Mouse (Mus musculus): ENCODE measurements around the gene A4galt.
A peak's percentile ranks its signal among the peaks of the same experiment; 100 is the strongest.

The A4galt gene

DNA sequence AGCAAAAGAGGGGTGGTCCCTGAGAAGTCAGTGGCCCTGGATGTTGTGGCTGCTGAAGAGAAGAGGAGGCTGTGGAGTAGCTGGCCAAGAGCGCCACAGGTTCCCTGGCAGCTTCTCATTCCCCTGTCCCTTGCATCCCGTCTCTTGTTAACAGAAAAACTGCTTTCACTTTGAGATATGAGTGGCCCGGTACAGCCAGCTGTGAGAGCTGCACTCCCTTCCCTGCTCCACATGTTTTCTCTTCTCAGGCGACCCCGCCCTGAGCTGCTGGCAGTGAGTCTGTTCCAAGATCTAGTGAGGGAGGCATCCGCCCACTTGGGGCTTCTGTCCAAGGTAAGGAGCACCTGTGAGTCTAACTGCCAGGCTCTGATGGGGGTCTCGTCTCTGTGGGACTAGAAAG lies 16.9 kb upstream of the A4galt start:
- DNase-seq = peak in 1 of 2 experiments; percentile 39

DNA sequence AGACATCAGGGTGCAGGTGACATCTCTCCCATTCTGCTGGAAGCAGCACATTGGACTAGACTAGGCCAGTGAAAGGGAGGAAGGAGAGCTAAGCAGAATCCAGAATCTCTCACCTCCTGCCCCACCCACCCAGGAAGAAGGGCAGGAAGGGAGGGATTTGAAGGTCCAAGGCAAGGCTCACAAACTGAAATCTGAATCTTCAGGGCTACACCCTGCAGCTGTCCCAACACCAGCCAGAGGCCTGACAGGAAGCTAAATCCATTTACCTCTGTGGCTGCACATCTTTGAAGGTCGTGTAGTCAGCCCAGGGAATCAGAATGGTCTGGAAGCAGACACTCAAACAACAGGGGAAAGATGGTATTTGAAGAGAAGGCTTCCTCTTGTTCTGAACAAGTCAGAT lies 13.7 kb upstream of the A4galt start:
- DNase-seq = no peak

DNA sequence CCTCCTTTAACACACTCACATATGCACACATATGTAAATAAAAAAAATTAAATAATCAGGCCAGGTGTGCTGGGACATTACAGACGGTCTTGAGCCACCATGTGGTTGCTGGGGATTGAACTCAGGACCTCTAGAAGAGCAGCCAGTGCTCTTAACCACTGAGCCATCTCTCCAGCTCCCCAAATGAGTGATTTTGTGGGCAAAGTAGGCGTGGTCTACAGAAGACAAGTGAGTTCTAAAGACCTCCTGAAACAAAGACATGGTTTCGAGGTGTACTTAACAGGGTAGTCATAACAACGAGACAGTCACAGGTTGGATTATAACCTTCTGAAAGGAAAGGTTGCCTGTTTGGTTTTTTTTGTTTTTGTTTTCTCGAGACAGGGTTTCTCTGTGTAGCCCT lies 11.8 kb upstream of the A4galt start:
- no peak for DNase-seq

DNA sequence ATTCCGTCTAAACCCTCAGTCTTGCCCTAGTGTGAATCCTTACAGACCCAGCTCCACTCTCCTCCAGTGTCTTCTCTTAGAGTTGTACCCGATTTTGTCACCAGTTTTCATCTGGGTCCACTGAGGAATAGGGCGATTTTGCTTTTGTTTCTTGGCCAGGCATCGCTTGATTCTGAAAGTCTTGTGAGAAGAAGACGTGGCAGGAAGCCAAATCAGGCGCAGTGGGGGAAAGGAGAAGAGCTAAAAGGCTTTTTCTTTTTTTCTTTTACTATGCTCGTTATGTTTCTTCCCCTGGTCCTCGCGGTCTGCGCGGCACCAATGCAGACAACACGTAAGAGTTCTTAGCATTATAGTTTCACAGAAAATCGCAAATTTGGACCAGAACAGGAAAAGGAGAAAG lies 6.3 kb upstream of the A4galt start:
- no peak for DNase-seq

DNA sequence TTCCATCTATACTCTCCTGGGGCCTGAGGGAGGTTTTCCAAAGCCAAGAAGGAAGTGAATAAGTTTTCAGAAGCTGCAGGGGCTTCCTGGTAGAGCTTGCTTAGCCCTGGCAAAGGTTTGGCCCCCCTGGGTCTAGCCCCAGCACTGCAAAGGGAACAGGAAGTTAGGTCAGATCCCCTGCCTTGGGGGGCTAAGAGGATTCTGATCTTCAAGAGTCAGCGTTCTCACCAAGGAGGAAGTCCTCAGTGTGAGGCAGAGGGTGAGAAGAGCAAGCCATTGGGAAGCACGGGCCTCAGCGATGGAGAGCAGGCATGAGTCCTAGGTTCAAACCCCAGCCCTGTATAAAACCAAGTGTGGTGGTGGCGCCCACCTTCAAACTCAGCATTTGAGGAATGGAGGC lies 4.9 kb upstream of the A4galt start:
- no peak for DNase-seq

- no peak for DNase-seq
These were observed 4.4 kb upstream of the A4galt start for GRCm38 (mm10) chr15:83255944-83256343.

- no peak for DNase-seq
These were observed 3.7 kb upstream of the A4galt start for GRCm38 (mm10) chr15:83255191-83255782.

GRCm38 (mm10) chr15:83254372-83255070 lies 2.9 kb upstream of the A4galt start:
- no peak for DNase-seq

- DNase-seq = peak; percentile 24 to 40
These were observed 486 bp upstream of the A4galt start for GRCm38 (mm10) chr15:83252060-83252459.

DNA sequence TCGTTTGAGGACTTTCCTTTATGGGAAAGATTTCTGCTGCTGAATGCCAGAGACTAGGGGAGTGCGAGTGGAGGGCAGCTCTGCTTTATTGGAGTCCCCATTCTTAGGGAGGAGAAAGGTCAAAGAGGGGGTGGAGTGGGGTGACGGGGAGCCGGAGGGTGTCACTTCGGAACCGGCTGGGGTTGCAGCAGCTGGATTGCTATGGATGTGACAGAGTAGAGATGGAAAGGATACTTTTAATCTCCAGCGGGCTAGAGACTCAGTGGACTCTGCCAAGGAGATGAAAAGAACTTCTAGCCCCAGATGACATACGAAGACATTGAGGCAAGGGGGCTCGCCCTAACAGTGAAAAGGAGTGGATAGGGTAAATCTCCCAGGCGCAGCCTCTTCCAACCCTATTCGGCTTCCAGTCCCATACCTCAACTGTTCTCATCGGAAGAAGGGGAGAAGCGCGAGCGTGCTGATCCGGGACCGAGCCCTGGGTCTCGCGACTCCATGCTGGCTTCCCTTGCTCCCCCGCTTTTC lies 861 bp downstream of the A4galt start:
- DNase-seq = no peak

DNA sequence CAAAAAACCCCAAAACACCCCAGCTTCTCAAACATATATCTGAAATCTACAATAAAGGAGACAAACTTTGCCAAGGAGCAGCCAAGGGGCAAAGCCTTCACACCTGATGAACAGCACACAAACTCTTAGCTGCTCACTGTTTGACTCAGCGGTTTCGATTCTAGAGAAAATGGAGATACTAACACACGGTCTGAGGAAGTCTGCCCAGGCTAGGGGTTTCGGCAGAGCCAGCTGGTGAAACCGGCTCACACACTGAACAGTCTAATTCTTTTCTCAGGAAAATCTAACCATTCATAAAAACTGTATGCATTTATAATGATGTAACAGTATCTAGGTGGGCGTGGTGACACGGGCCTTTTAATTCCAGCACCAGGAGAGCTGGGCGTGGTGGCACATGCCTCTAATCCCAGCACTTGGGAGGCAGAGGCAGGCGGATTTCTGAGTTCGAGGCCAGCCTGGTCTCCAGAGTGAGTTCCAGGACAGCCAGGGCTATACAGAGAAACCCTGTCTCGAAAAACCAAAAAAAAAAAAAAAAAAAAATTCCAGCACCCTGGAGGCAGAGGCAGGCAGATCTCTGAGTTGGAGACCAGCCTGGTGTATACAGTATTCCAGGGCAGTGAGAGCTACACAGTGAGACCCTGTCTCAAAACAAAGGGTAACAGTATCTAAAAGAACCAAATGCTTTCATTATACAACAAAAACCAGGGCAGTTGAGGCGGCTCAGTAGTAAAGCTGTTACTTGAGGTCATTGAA lies 1.9 kb downstream of the A4galt start:
- DNase-seq = no peak

- DNase-seq = no peak
These were observed 3.2 kb downstream of the A4galt start for GRCm38 (mm10) chr15:83248236-83248844.

DNA sequence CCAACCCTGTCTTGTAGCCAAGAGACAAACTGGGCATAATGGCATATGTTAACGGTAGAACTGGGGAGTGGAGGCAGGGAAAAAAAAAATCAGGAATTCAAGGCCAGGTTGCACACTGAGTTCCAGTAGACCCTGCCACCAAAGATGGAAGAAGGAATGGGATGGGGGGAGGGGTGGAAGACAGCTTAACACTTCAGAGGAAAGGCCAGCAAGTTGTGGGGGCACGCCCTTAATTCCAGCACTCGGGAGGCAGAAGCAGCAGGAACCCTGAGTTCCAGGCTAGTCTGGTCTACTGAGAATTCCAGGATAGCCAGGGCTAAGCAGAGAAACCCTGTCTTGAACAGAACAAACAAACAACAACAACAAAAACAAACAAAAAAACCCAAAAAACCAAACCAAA lies 7.2 kb downstream of the A4galt start:
- no peak for DNase-seq

- no peak for DNase-seq
These were observed 9.5 kb downstream of the A4galt start for GRCm38 (mm10) chr15:83241961-83242680.

DNA sequence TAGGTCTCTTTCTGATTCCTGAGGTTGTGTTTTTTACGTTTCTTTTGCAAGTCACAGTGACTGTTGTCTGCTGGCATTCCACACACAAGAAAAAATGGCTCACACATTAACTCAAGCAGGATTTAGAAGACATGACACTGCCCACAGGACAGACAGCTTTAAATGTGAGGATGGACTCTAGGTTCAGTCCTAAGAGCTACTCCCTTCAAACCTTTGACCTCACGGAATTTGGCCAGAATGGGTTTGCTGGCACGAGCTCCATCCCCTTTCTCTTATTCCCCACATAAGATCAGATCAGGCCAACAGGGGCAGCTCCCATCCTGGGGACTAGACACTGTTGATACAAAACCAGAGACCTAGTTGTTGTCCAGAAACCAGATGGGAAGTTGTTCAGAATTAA lies 10.1 kb downstream of the A4galt start:
- DNase-seq = no peak

GRCm38 (mm10) chr15:83237460-83238243 lies 13.9 kb downstream of the A4galt start:
- DNase-seq = no peak

DNA sequence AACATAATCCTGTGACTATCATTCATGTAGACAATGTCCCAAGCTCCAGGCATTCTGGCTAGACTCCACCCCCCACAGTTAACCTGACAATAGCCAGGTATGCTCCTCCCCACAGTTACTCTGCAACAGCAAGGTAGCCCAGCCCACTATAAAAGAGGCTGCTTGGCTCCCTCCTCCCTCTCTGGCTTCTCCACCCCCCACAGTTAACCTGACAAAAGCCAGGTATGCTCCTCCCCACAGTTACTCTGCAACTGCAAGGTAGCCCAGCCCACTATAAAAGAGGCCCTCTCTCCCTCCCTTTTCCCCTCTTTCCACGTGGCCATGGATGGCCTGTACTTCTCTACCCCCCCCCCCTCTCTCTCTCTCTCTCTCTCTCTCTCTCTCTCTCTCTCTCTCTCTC lies 14.8 kb downstream of the A4galt start:
- DNase-seq = no peak

GRCm38 (mm10) chr15:83233219-83233992 lies 18.2 kb downstream of the A4galt start:
- peak in 1 of 2 experiments; percentile 43 for DNase-seq

GRCm38 (mm10) chr15:83227559-83227958 lies 24.0 kb downstream of the A4galt start:
- DNase-seq = no peak

DNA sequence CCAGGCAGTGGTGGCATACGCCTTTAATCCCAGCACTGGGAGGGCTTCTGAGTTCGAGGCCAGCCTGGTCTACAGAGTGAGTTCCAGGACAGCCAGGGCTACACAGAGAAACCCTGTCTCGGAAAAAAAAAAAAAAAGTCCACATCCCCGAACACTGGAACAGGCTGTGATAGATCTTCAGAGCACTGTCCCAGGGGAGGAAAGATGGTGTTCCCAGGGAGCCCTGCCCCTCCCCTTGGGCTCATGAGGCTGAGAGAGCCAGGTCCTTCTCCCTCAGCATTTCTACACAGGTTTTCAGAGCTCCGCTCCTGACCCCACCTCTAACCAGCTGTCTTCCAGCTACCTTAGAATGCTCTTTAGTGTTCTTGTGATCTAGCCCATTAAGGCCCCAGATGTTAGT lies 24.7 kb downstream of the A4galt start:
- DNase-seq = no peak

All from lung, postnatal 4 days (tissue).